Mouse (Mus musculus): ENCODE data around the gene Slc35c1. TPM values are rescaled to one million over a fixed set of nuclear protein-coding genes. Genes with fewer than 3 reads are reported as not detected.

The Slc35c1 gene
- polyA plus RNA-seq, 1 experiment from 2014 or later = 12.7 TPM

- Histone ChIP-seq H3K9me3 (ENCODE audit: control insufficient read depth, low read length) (no peaks in the 10 kb centered on the region), H3K27ac (ENCODE audit: low read length) (no peak overlapping the region), H3K4me1 (replicated peaks; ENCODE audit: control insufficient read depth, insufficient read depth, low read length) (peaks cover 18% of the 10 kb centered on the region), H3K27me3 (replicated peaks; ENCODE audit: control insufficient read depth, insufficient read depth, low read length) (no peaks in the 10 kb centered on the region), H3K36me3 (ENCODE audit: control insufficient read depth, insufficient read depth) (no peaks in the 10 kb centered on the region), H3K9ac (replicated peaks; ENCODE audit: low read depth, low read length) (no peak overlapping the region), H3K4me3 (replicated peaks; ENCODE audit: low read length) (no peak overlapping the region), H3K4me2 (ENCODE audit: low read length) (no peak overlapping the region)
- ATAC-seq = 0 out of 2 replicates have a peak, but pooled peaks have one; percentile 34
- 58% methylated on average over 12 of the region's 12 CpGs for WGBS
Measured at GRCm38 (mm10) chr2:92491950-92492501, 31.7 kb upstream of the Slc35c1 start.

GRCm38 (mm10) chr2:92490541-92490940 is 30.2 kb upstream of the Slc35c1 start:
- H3K27ac ChIP-seq (ENCODE audit: low read length) = no peak overlapping the region
- H3K4me1 ChIP-seq (replicated peaks; ENCODE audit: control insufficient read depth, insufficient read depth, low read length) = peaks cover 15% of the 10 kb centered on the region
- no peak overlapping the region for H3K4me3 ChIP-seq (replicated peaks; ENCODE audit: low read length)
- H3K36me3 ChIP-seq (ENCODE audit: control insufficient read depth, insufficient read depth) = no peaks in the 10 kb centered on the region
- no peaks in the 10 kb centered on the region for H3K9me3 ChIP-seq (ENCODE audit: control insufficient read depth, low read length)
- no peaks in the 10 kb centered on the region for H3K27me3 ChIP-seq (replicated peaks; ENCODE audit: control insufficient read depth, insufficient read depth, low read length)
- no peak overlapping the region for H3K9ac ChIP-seq (replicated peaks; ENCODE audit: low read depth, low read length)
- no peak for ATAC-seq
- 65% methylated on average over 10 of the region's 10 CpGs for WGBS
- H3K4me2 ChIP-seq (ENCODE audit: low read length) = no peak overlapping the region

GRCm38 (mm10) chr2:92487791-92488190 is 27.5 kb upstream of the Slc35c1 start:
- Histone ChIP-seq H3K4me1 (replicated peaks; ENCODE audit: control insufficient read depth, insufficient read depth, low read length) (peaks cover 22% of the 10 kb centered on the region), H3K4me2 (ENCODE audit: low read length) (no peak overlapping the region), H3K4me3 (replicated peaks; ENCODE audit: low read length) (no peak overlapping the region), H3K27me3 (replicated peaks; ENCODE audit: control insufficient read depth, insufficient read depth, low read length) (peaks cover 10% of the 10 kb centered on the region), H3K9ac (replicated peaks; ENCODE audit: low read depth, low read length) (no peak overlapping the region), H3K36me3 (ENCODE audit: control insufficient read depth, insufficient read depth) (no peaks in the 10 kb centered on the region), H3K27ac (ENCODE audit: low read length) (no peak overlapping the region), H3K9me3 (ENCODE audit: control insufficient read depth, low read length) (no peaks in the 10 kb centered on the region)
- WGBS = 87% methylated on average over 8 of the region's 8 CpGs
- no peak for ATAC-seq

GRCm38 (mm10) chr2:92486911-92487310 is 26.6 kb upstream of the Slc35c1 start:
- H3K36me3 ChIP-seq (ENCODE audit: control insufficient read depth, insufficient read depth) = no peaks in the 10 kb centered on the region
- H3K9ac ChIP-seq (replicated peaks; ENCODE audit: low read depth, low read length) = no peak overlapping the region
- H3K4me1 ChIP-seq (replicated peaks; ENCODE audit: control insufficient read depth, insufficient read depth, low read length) = peaks cover 22% of the 10 kb centered on the region
- H3K9me3 ChIP-seq (ENCODE audit: control insufficient read depth, low read length) = no peaks in the 10 kb centered on the region
- H3K27ac ChIP-seq (ENCODE audit: low read length) = no peak overlapping the region
- H3K4me2 ChIP-seq (ENCODE audit: low read length) = no peak overlapping the region
- no peak overlapping the region for H3K4me3 ChIP-seq (replicated peaks; ENCODE audit: low read length)
- no peak for ATAC-seq
- H3K27me3 ChIP-seq (replicated peaks; ENCODE audit: control insufficient read depth, insufficient read depth, low read length) = peaks cover 10% of the 10 kb centered on the region
- 52% methylated on average over 2 of the region's 2 CpGs for WGBS

GRCm38 (mm10) chr2:92486403-92486802 is 26.1 kb upstream of the Slc35c1 start:
- Histone ChIP-seq H3K9ac (replicated peaks; ENCODE audit: low read depth, low read length) (no peak overlapping the region), H3K36me3 (ENCODE audit: control insufficient read depth, insufficient read depth) (no peaks in the 10 kb centered on the region), H3K27me3 (replicated peaks; ENCODE audit: control insufficient read depth, insufficient read depth, low read length) (peaks cover 10% of the 10 kb centered on the region), H3K4me1 (replicated peaks; ENCODE audit: control insufficient read depth, insufficient read depth, low read length) (peaks cover 21% of the 10 kb centered on the region), H3K9me3 (ENCODE audit: control insufficient read depth, low read length) (no peaks in the 10 kb centered on the region), H3K4me2 (ENCODE audit: low read length) (peak overlapping the region; percentile 39), H3K4me3 (replicated peaks; ENCODE audit: low read length) (no peak overlapping the region), H3K27ac (ENCODE audit: low read length) (no peak overlapping the region)
- ATAC-seq = peak; percentile 76
- under 1% methylated on average over 11 of the region's 11 CpGs for WGBS

- Histone ChIP-seq H3K9ac (replicated peaks; ENCODE audit: low read depth, low read length) (no peak overlapping the region), H3K27me3 (replicated peaks; ENCODE audit: control insufficient read depth, insufficient read depth, low read length) (peaks cover 10% of the 10 kb centered on the region), H3K36me3 (ENCODE audit: control insufficient read depth, insufficient read depth) (no peaks in the 10 kb centered on the region), H3K27ac (ENCODE audit: low read length) (no peak overlapping the region), H3K4me1 (replicated peaks; ENCODE audit: control insufficient read depth, insufficient read depth, low read length) (peaks cover 15% of the 10 kb centered on the region), H3K4me2 (ENCODE audit: low read length) (peak overlapping the region; percentile 39), H3K9me3 (ENCODE audit: control insufficient read depth, low read length) (no peaks in the 10 kb centered on the region), H3K4me3 (replicated peaks; ENCODE audit: low read length) (no peak overlapping the region)
- WGBS = 4% methylated on average over 15 of the region's 15 CpGs
- ATAC-seq = peak; percentile 60
Measured at GRCm38 (mm10) chr2:92485640-92486295, 25.4 kb upstream of the Slc35c1 start.

GRCm38 (mm10) chr2:92484256-92485025 is 24.1 kb upstream of the Slc35c1 start:
- peak overlapping the region; percentile 17 for H3K4me3 ChIP-seq (replicated peaks; ENCODE audit: low read length)
- H3K27ac ChIP-seq (ENCODE audit: low read length) = no peak overlapping the region
- H3K9me3 ChIP-seq (ENCODE audit: control insufficient read depth, low read length) = no peaks in the 10 kb centered on the region
- H3K36me3 ChIP-seq (ENCODE audit: control insufficient read depth, insufficient read depth) = no peaks in the 10 kb centered on the region
- peak overlapping the region; percentile 40 for H3K4me2 ChIP-seq (ENCODE audit: low read length)
- H3K27me3 ChIP-seq (replicated peaks; ENCODE audit: control insufficient read depth, insufficient read depth, low read length) = peaks cover 10% of the 10 kb centered on the region
- no peak for ATAC-seq
- no peak overlapping the region for H3K9ac ChIP-seq (replicated peaks; ENCODE audit: low read depth, low read length)
- 38% methylated on average over 23 of the region's 23 CpGs for WGBS
- H3K4me1 ChIP-seq (replicated peaks; ENCODE audit: control insufficient read depth, insufficient read depth, low read length) = peaks cover 15% of the 10 kb centered on the region

- Histone ChIP-seq H3K4me3 (replicated peaks; ENCODE audit: low read length) (no peak overlapping the region), H3K9ac (replicated peaks; ENCODE audit: low read depth, low read length) (no peak overlapping the region), H3K4me1 (replicated peaks; ENCODE audit: control insufficient read depth, insufficient read depth, low read length) (peaks cover 15% of the 10 kb centered on the region), H3K9me3 (ENCODE audit: control insufficient read depth, low read length) (no peaks in the 10 kb centered on the region), H3K27me3 (replicated peaks; ENCODE audit: control insufficient read depth, insufficient read depth, low read length) (peaks cover 10% of the 10 kb centered on the region), H3K4me2 (ENCODE audit: low read length) (no peak overlapping the region), H3K27ac (ENCODE audit: low read length) (no peak overlapping the region), H3K36me3 (ENCODE audit: control insufficient read depth, insufficient read depth) (no peaks in the 10 kb centered on the region)
- WGBS = 46% methylated on average over 5 of the region's 5 CpGs
- no peak for ATAC-seq
Measured at GRCm38 (mm10) chr2:92483505-92483904, 23.2 kb upstream of the Slc35c1 start.

GRCm38 (mm10) chr2:92482551-92482950 is 22.2 kb upstream of the Slc35c1 start:
- Histone ChIP-seq H3K4me2 (ENCODE audit: low read length) (no peak overlapping the region), H3K4me1 (replicated peaks; ENCODE audit: control insufficient read depth, insufficient read depth, low read length) (peaks cover 15% of the 10 kb centered on the region), H3K9me3 (ENCODE audit: control insufficient read depth, low read length) (no peaks in the 10 kb centered on the region), H3K4me3 (replicated peaks; ENCODE audit: low read length) (no peak overlapping the region), H3K27ac (ENCODE audit: low read length) (no peak overlapping the region), H3K27me3 (replicated peaks; ENCODE audit: control insufficient read depth, insufficient read depth, low read length) (peaks cover 10% of the 10 kb centered on the region), H3K36me3 (ENCODE audit: control insufficient read depth, insufficient read depth) (no peaks in the 10 kb centered on the region), H3K9ac (replicated peaks; ENCODE audit: low read depth, low read length) (no peak overlapping the region)
- WGBS = 59% methylated on average over 1 of the region's 1 CpGs
- no peak for ATAC-seq

Measured in forebrain, embryonic 16.5 days (tissue).